Mouse (Mus musculus): Measurements from ENCODE around the gene Osbpl7.

- no peak for TF ChIP-seq CTCF (conservative IDR thresholded peaks at IDR 0.05; ENCODE audit: insufficient read depth, insufficient read length, low read depth, low read length)
- TF ChIP-seq POLR2A (IDR thresholded peaks at IDR 0.05; ENCODE audit: low read depth, low read length), result no peak
These were observed 53.7 kb downstream of the Osbpl7 start for GRCm38 (mm10) chr11:97104091-97104483.
